Mouse (Mus musculus) limb, embryonic 14.5 days (tissue): ENCODE results near the gene Pla2g2d. TPM values are rescaled to one million over a fixed set of nuclear protein-coding genes. Genes with fewer than 3 reads are reported as not detected.

ENCODE experiments used
- ATAC-seq: fragments of 200-750 bp; cut with Nextera tagmentation; 2 replicates; pipeline ENCODE4 v1.8.0; 2017; ENCODE audit warnings: low read depth, moderate number of reproducible peaks, moderate TSS enrichment; ENCODE audit not compliant: low FRiP score
- DNase-seq: peaks from one replicate; pipeline ENCODE4 v3.0.0-alpha.2; 2015; ENCODE audit warnings: low spot score
- H3K27ac ChIP-seq: fragments of 300-500 bp; sonication (generic); replicated peaks from 2 replicates; pipeline ENCODE4 v1.5.1; 2014; ENCODE audit warnings: low read depth, mild to moderate bottlenecking, low read length, moderate library complexity, mixed read lengths
- H3K27me3 ChIP-seq: fragments of 300-500 bp; sonication (generic); 2 replicates; pipeline ENCODE4 v1.6.1; 2014; ENCODE audit warnings: low read length, mixed read lengths; ENCODE audit not compliant: control insufficient read depth, insufficient read depth
- H3K36me3 ChIP-seq: fragments of 300-500 bp; sonication (generic); 2 replicates; pipeline ENCODE4 v1.6.1; 2014; ENCODE audit warnings: mild to moderate bottlenecking, low read length, moderate library complexity, mixed read lengths; ENCODE audit not compliant: control insufficient read depth, insufficient read depth
- H3K4me1 ChIP-seq: fragments of 300-500 bp; sonication (generic); 2 replicates; pipeline ENCODE4 v1.6.1; 2014; ENCODE audit warnings: antibody characterized with exemption, low read length, mixed read lengths; ENCODE audit not compliant: control insufficient read depth, insufficient read depth
- H3K4me2 ChIP-seq: fragments of 300-500 bp; sonication (generic); replicated peaks from 2 replicates; pipeline ENCODE4 v1.6.1; 2014; ENCODE audit warnings: low read depth, mild to moderate bottlenecking, low read length, moderate library complexity; ENCODE audit not compliant: severe bottlenecking
- H3K4me3 ChIP-seq: fragments of 300-500 bp; sonication (generic); replicated peaks from 2 replicates; pipeline ENCODE4 v1.5.1; 2014; ENCODE audit warnings: low read length
- H3K9ac ChIP-seq: fragments of 300-500 bp; sonication (generic); 2 replicates; pipeline ENCODE4 v1.6.1; 2014; ENCODE audit warnings: mild to moderate bottlenecking, low read depth, low read length, moderate library complexity; ENCODE audit not compliant: severe bottlenecking
- H3K9me3 ChIP-seq: fragments of 300-500 bp; sonication (generic); 2 replicates; pipeline ENCODE4 v1.6.1; 2016; ENCODE audit warnings: low read length; ENCODE audit not compliant: control insufficient read depth
- POLR2A ChIP-seq: fragments of 200-500 bp; IDR thresholded peaks from 2 replicates; pipeline ENCODE4 v1.8.0; 2012; ENCODE audit warnings: inconsistent platforms, mild to moderate bottlenecking, moderate library complexity, borderline replicate concordance; ENCODE audit not compliant: insufficient read depth, insufficient read length; ENCODE audit errors: extremely low read depth
- WGBS: fragments of 180-500 bp; shearing (Covaris S2); extraction: QIAGEN DNeasy Blood & Tissue Kit; methylation state at CpG from one replicate; pipeline ENCODE4 v1.1.7; 2014; 5-methylcytosine and 5-hydroxymethylcytosine counted together
- polyA plus RNA-seq, 2 experiments: library from polyadenylated mRNA; depleted of rRNA in 1 of 2; stranded (reverse) in 1 of 2; unstranded in 1 of 2; fragments of >200 nt; fragmentation: Nextera tagmentation in 1 of 2; extraction: Ambion mirVana in 1 of 2; gene quantifications; 2 replicates each; pipeline versions ENCODE4 v1.2.1 to v1.2.3; 2012 to 2014

Pla2g2d gene
- polyA plus RNA-seq, 2 experiments, result 0.10 to 0.15 TPM

DNA sequence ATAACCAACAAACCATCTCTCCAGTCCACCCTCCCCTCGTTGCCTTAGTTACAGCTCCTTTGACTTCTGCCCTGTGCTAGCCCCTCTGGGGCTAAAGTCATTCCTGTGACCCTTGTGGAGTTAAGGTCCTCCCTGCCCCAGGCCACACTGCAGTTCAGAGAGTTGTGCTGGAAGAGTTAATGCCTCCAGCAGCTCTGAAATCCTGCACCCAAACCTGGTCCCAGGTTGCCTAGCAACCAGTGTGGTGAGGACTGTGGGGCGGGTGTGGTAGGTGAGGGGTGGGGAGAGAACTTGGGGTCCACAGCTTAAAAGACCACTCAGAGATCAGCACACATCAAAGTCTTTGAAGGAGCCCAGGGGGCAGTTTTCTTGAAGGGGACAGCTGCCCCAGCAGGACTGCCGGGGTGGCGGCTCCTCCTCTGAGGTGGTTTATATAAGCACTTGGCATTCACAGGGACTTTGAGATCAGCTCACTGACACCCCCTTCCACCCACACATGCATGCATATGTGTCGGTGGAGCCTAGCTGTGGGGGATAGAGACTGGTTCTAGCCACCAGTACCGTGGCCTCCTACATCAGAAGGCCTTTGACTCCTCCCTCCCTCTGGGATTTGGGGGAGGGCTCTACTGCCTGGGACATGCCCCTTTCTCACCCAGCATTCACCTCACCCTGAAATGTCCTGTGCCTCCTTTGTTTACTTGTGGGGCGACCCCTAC lies 36.2 kb upstream of the Pla2g2d start:
- Histone ChIP-seq H3K9me3 (no peaks in the 10 kb centered on the region), H3K4me2 (no peak overlapping the region), H3K36me3 (no peaks in the 10 kb centered on the region), H3K27me3 (no peaks in the 10 kb centered on the region), H3K4me3 (no peak overlapping the region), H3K4me1 (peaks cover 6% of the 10 kb centered on the region; the same call in 1 of the 2 replicates), H3K27ac (no peak overlapping the region), H3K9ac (no peak overlapping the region)
- TF ChIP-seq POLR2A, result no peak
- no peak for DNase-seq
- ATAC-seq, result no peak
- 16% methylated on average over 7 of the region's 7 CpGs for WGBS

DNA sequence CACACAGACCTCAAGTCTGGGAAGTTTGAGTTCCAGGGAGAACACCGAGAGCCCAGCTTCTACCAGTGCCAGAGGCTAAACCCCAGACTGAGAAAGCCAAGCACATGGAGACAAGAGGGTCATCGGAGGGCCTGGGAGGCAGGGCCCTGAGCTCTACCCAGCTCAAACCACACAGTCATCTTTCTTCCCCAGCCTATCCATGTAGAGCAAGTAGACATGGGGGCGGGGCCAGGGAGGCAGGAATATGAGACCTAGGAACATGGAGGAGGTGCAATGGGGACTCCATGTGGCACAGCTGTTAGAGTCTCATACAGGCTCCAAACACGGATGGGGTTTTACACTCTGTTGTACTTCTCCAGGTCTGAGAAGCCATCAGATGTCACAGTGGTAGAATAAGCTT lies 29.7 kb upstream of the Pla2g2d start:
- H3K4me2 ChIP-seq, result no peak overlapping the region
- H3K27ac ChIP-seq, result no peak overlapping the region
- H3K4me1 ChIP-seq, result no peaks in the 10 kb centered on the region
- H3K9me3 ChIP-seq, result no peaks in the 10 kb centered on the region
- H3K9ac ChIP-seq, result no peak overlapping the region
- peak; percentile 19 for DNase-seq
- peak; percentile 62; the same call in 1 of the 2 replicates for ATAC-seq
- TF ChIP-seq POLR2A, result no peak
- no peaks in the 10 kb centered on the region for H3K36me3 ChIP-seq
- H3K4me3 ChIP-seq, result no peak overlapping the region
- H3K27me3 ChIP-seq, result no peaks in the 10 kb centered on the region
- WGBS, result 51% methylated on average over 4 of the region's 4 CpGs

DNA sequence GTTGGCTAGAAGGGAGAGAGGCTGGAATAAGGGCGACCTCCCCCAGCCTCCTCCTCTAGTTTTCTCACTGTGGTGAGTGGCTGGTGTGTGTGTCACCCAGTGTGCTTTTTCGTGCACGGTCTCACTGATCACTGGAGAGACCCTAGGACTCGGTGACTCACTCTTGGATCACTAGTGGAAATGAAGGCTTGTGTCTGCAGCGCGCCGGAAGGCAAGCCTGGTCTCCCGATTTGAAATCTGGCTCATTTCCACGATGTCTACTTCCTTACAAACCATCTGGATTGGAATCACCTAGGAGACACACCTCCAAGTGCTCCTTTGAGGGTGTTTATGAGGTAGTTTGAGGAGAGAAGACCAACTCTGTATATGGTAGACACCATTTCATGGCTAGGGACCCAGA lies 28.7 kb upstream of the Pla2g2d start:
- ATAC-seq, result no peak
- Histone ChIP-seq H3K4me3 (no peak overlapping the region), H3K9me3 (no peaks in the 10 kb centered on the region), H3K27me3 (no peaks in the 10 kb centered on the region), H3K9ac (no peak overlapping the region), H3K4me1 (no peaks in the 10 kb centered on the region), H3K4me2 (no peak overlapping the region), H3K27ac (no peak overlapping the region), H3K36me3 (no peaks in the 10 kb centered on the region)
- DNase-seq, result no peak
- WGBS, result 83% methylated on average over 9 of the region's 9 CpGs
- no peak for TF ChIP-seq POLR2A

DNA sequence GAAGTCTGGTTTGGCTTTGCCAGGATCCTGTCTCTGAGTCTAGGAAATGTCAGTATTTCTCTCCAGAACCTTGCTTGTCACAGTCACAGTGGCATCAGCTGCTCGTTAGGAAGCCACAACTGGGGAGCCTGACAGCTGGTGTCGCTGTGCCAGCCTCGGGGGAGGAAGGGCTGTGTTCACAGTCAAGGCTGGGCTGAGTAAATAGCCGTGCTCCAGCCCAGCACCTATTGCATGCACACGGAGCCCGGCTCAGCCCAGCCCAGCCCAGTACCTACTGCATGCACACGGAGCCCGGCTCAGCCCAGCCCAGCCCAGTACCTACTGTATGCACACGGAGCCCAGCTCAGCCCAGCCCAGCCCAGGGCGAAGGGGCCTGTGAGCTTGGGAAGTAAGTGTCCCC lies 27.7 kb upstream of the Pla2g2d start:
- Histone ChIP-seq H3K4me3 (no peak overlapping the region), H3K4me2 (no peak overlapping the region), H3K27ac (no peak overlapping the region), H3K4me1 (no peaks in the 10 kb centered on the region), H3K36me3 (no peaks in the 10 kb centered on the region), H3K9me3 (no peaks in the 10 kb centered on the region), H3K9ac (no peak overlapping the region), H3K27me3 (no peaks in the 10 kb centered on the region)
- ATAC-seq, result no peak
- no peak for DNase-seq
- WGBS, result 61% methylated on average over 9 of the region's 10 CpGs
- no peak for TF ChIP-seq POLR2A

GRCm38 (mm10) chr4:138748369-138749072 lies 27.0 kb upstream of the Pla2g2d start:
- no peaks in the 10 kb centered on the region for H3K4me1 ChIP-seq
- H3K9ac ChIP-seq, result no peak overlapping the region
- no peaks in the 10 kb centered on the region for H3K9me3 ChIP-seq
- no peaks in the 10 kb centered on the region for H3K27me3 ChIP-seq
- TF ChIP-seq POLR2A, result no peak
- no peak overlapping the region for H3K27ac ChIP-seq
- DNase-seq (peak; percentile 54), ATAC-seq (no peak)
- WGBS, result 52% methylated on average over 8 of the region's 8 CpGs
- H3K4me3 ChIP-seq, result no peak overlapping the region
- H3K36me3 ChIP-seq, result no peaks in the 10 kb centered on the region
- H3K4me2 ChIP-seq, result no peak overlapping the region
